Mouse (Mus musculus) hindbrain, embryonic 16.5 days (tissue): ENCODE data around the gene Gm867. TPM values are rescaled to one million over a fixed set of nuclear protein-coding genes. Genes with fewer than 3 reads are reported as not detected.

Source experiments
- ATAC-seq: fragments of 200-750 bp; cut with Nextera tagmentation; 2 replicates; pipeline ENCODE4 v1.8.0; 2017; ENCODE audit warnings: moderate TSS enrichment, moderate library complexity
- H3K27ac ChIP-seq: fragments of 300-500 bp; sonication (generic); 2 replicates; pipeline ENCODE4 v1.5.1; 2014; ENCODE audit warnings: low read depth, mild to moderate bottlenecking, control low read depth, low read length, moderate library complexity
- H3K27me3 ChIP-seq: fragments of 300-500 bp; sonication (generic); replicated peaks from 2 replicates; pipeline ENCODE4 v1.6.1; 2014; ENCODE audit warnings: low read length; ENCODE audit not compliant: control insufficient read depth, insufficient read depth
- H3K36me3 ChIP-seq: fragments of 300-500 bp; sonication (generic); 2 replicates; pipeline ENCODE4 v1.6.1; 2014; ENCODE audit warnings: mild to moderate bottlenecking, low read length, moderate library complexity, mixed read lengths; ENCODE audit not compliant: control insufficient read depth, insufficient read depth
- H3K4me1 ChIP-seq: fragments of 300-500 bp; sonication (generic); 2 replicates; pipeline ENCODE4 v1.6.1; 2014; ENCODE audit warnings: low read depth, low read length; ENCODE audit not compliant: control insufficient read depth, insufficient read depth
- H3K4me2 ChIP-seq: fragments of 300-500 bp; sonication (generic); 2 replicates; pipeline ENCODE4 v1.6.1; 2014; ENCODE audit warnings: mild to moderate bottlenecking, low read length, control low read depth, moderate library complexity
- H3K4me3 ChIP-seq: fragments of 300-500 bp; sonication (generic); 2 replicates; pipeline ENCODE4 v1.5.1; 2014; ENCODE audit warnings: mild to moderate bottlenecking, low read length, control low read depth, moderate library complexity
- H3K9ac ChIP-seq: fragments of 300-500 bp; sonication (generic); 2 replicates; pipeline ENCODE4 v1.6.1; 2014; ENCODE audit warnings: low read depth, mild to moderate bottlenecking, control low read depth, low read length, moderate library complexity
- H3K9me3 ChIP-seq: fragments of 300-500 bp; sonication (generic); 2 replicates; pipeline ENCODE4 v1.6.1; 2014; ENCODE audit warnings: mild to moderate bottlenecking, low read length, moderate library complexity; ENCODE audit not compliant: control insufficient read depth
- WGBS: fragments of 180-500 bp; shearing (Covaris S2); extraction: QIAGEN DNeasy Blood & Tissue Kit; methylation state at CpG from one replicate; pipeline ENCODE4 v1.1.7; 2014; 5-methylcytosine and 5-hydroxymethylcytosine counted together
- polyA plus RNA-seq: library from polyadenylated mRNA; unstranded; fragments of >200 nt; fragmentation: Nextera tagmentation; extraction: Ambion mirVana; gene quantifications from 2 replicates; pipeline ENCODE4 v1.2.1, GENCODE M21; 2015

Gene Gm867
- polyA plus RNA-seq, 1 experiment from 2014 or later, result 0.74 TPM

DNA sequence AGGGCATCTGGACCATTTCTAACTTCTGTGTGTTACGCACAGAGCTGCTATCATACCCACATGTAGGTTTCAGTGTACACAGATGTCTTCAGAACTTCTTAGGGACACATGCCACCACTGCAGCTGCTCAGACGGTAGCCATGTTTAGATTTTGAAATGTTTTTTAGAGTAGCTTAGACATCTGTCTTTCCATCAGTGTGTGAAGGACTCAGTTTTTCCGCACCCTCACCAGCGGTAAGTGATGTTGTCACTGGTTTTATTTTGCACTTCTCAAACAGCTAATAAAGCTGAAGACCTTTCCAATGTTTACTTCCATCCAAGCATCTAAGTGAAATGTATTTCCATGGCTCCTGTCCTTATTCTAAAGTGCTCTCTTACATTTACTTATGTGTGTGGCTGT is 33.6 kb downstream of the Gm867 start:
- Histone ChIP-seq H3K4me3 (no peak overlapping the region), H3K36me3 (peaks cover 75% of the 10 kb centered on the region), H3K4me2 (no peak overlapping the region), H3K4me1 (no peaks in the 10 kb centered on the region), H3K9ac (no peak overlapping the region), H3K27me3 (no peaks in the 10 kb centered on the region), H3K27ac (no peak overlapping the region), H3K9me3 (no peaks in the 10 kb centered on the region)
- ATAC-seq, result no peak
- 94% methylated on average over 4 of the region's 4 CpGs for WGBS

DNA sequence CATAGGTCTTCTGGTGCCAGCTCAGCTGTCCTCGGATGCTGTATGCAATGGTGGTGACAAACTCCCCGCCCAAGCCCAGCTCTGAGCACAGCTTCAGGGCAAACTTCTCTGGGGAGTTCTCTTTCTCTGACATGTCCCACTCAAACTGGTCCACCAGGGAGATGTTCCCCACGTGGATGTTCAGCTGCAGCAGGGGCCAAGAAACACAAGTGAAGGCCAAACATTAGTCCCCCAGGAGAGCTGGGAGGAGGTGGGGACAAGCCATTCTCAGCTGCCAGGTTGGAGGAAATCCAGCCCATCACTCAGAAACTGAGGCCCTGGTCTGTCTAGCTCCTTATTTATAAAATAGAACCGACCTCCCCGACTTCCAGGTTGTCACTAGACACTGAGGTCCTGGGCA is 36.1 kb downstream of the Gm867 start:
- ATAC-seq, result no peak
- no peaks in the 10 kb centered on the region for H3K9me3 ChIP-seq
- 90% methylated on average over 5 of the region's 5 CpGs for WGBS

DNA sequence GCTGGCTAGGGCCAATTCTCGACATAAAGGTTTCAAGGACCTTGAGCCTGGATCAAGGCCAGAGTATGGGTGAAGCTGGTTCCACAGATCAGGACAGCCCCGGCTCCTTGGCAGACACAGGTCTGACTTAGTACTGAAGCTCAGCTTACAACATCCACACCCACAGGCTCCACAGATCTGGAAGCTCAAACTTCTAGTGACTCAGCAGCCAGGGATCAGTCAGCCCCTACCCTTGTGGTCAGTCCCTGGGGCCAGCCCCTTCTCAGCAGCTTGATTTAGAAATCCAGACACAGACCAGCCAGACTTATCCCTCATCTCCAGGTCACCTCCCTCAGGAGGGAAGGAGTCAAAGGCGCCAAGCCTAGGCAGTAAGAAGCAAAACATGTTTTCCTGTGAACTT is 41.6 kb downstream of the Gm867 start:
- Histone ChIP-seq H3K9me3 (no peaks in the 10 kb centered on the region), H3K4me2 (no peak overlapping the region), H3K9ac (no peak overlapping the region), H3K4me3 (no peak overlapping the region), H3K27ac (peak overlapping the region; percentile 67; the same call in 1 of the 2 replicates), H3K36me3 (peaks cover 50% of the 10 kb centered on the region), H3K4me1 (peaks cover under 1% of the 10 kb centered on the region; the same call in 1 of the 2 replicates), H3K27me3 (no peaks in the 10 kb centered on the region)
- 59% methylated on average over 3 of the region's 3 CpGs for WGBS
- peak; percentile 35; the same call in 1 of the 2 replicates for ATAC-seq

More for the DNA sequence above, 36.1 kb downstream of the Gm867 start:
- Histone ChIP-seq H3K4me2 (no peak overlapping the region), H3K27me3 (no peaks in the 10 kb centered on the region), H3K4me3 (no peak overlapping the region), H3K36me3 (peaks cover 66% of the 10 kb centered on the region), H3K9ac (no peak overlapping the region), H3K27ac (no peak overlapping the region), H3K4me1 (no peaks in the 10 kb centered on the region)

DNA sequence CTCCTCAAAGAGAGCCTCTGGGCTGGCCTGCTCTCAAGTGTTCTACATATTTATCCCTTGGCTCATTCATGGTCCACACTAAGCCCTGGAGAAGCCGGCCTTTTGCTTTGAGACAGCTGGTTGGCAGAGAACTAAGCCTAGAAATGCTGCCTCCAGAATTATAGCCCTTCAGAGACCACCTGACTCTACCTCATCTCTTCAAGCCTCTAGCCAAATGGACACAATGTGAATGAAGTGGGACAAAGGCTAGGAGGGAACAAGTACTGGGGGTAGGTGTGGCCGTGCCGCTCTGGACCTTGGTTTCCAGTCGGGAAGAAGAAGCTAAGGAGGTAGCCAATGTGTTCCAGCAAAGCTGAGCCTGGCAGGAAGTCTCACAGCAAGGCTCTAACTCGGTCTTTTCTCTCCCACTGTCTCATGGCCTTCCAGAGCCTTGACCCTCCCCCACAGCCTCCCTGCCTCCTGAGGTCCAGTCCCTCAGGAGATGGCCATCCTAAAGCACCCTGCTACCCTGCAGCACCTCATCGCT is 42.4 kb downstream of the Gm867 start:
- Histone ChIP-seq H3K4me3 (no peak overlapping the region), H3K9ac (no peak overlapping the region), H3K9me3 (no peaks in the 10 kb centered on the region), H3K36me3 (peaks cover 43% of the 10 kb centered on the region), H3K27me3 (no peaks in the 10 kb centered on the region), H3K4me2 (no peak overlapping the region), H3K27ac (no peak overlapping the region), H3K4me1 (peaks cover 6% of the 10 kb centered on the region)
- ATAC-seq, result no peak
- 71% methylated on average over 6 of the region's 6 CpGs for WGBS

DNA sequence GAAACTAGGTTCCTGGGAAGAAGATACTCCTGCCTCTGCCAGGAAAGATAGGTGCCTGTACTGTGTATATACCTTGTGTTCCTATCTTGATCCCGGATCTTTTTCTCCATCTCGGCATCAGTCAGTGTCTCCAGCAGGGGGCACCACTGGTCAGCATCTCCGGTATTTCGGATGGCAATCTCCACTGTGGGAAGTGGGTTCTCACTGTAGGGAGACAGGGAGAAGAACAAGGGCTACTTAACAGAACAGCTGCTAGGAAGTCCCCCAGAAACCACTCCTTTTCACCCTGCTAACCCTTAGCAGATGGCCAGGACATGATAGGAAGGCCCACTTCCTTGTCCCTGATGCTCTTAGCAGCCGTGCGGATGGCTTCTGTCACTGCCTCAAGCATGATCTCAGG is 43.1 kb downstream of the Gm867 start:
- Histone ChIP-seq H3K36me3 (peaks cover 36% of the 10 kb centered on the region), H3K27me3 (no peaks in the 10 kb centered on the region), H3K9ac (no peak overlapping the region), H3K4me3 (no peak overlapping the region), H3K4me1 (peaks cover 6% of the 10 kb centered on the region), H3K4me2 (no peak overlapping the region), H3K27ac (no peak overlapping the region), H3K9me3 (no peaks in the 10 kb centered on the region)
- no peak for ATAC-seq
- WGBS, result 35% methylated on average over 6 of the region's 6 CpGs

DNA sequence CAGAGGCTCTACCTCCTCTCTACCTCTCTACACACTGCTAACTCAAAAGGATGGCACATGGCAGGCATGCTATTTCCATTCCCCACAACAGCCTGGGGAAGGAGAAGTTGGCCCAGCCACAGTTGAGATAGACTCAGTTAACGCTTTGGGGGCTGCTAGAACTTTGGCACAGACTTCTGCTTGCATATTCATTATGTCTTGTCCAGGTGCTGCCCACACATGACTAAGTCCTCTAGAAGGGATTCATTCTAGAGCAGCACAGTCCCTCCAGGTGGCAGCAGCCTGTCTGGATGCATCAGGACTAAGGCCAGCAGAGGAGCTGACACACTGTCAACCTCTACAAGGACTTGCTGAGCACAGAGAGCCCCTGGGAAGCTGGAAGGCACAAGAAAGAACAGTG is 44.3 kb downstream of the Gm867 start:
- H3K36me3 ChIP-seq, result peaks cover 30% of the 10 kb centered on the region
- H3K4me1 ChIP-seq, result peaks cover 6% of the 10 kb centered on the region
- no peaks in the 10 kb centered on the region for H3K9me3 ChIP-seq
- ATAC-seq, result no peak
- WGBS, result 88% methylated on average over 1 of the region's 1 CpGs
- H3K4me3 ChIP-seq, result no peak overlapping the region
- H3K27me3 ChIP-seq, result no peaks in the 10 kb centered on the region
- no peak overlapping the region for H3K27ac ChIP-seq
- H3K4me2 ChIP-seq, result no peak overlapping the region
- no peak overlapping the region for H3K9ac ChIP-seq

DNA sequence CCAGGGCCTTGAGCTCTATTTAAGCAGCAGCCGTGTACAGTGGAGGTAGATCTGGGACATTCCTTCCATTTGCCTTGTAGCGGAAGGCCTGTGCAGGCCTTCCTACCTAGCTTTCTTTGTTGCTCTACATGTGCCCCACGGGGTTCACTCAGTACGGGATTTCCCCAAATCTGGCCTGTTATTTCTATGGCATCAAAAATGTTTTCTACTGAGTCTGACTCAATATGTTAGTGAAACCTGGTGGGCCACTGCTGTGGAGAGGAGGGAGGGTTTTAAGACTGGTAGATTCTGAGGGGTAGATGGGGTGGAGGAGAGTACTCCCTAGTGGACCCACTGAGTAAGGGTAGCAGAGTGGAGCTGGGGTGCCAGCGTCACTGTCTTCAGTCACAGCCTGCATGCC is 44.7 kb downstream of the Gm867 start:
- Histone ChIP-seq H3K4me2 (no peak overlapping the region), H3K4me1 (peaks cover 6% of the 10 kb centered on the region), H3K27ac (no peak overlapping the region), H3K27me3 (no peaks in the 10 kb centered on the region), H3K9me3 (no peaks in the 10 kb centered on the region), H3K36me3 (peaks cover 29% of the 10 kb centered on the region), H3K9ac (no peak overlapping the region), H3K4me3 (no peak overlapping the region)
- WGBS, result 95% methylated on average over 5 of the region's 5 CpGs
- no peak for ATAC-seq

DNA sequence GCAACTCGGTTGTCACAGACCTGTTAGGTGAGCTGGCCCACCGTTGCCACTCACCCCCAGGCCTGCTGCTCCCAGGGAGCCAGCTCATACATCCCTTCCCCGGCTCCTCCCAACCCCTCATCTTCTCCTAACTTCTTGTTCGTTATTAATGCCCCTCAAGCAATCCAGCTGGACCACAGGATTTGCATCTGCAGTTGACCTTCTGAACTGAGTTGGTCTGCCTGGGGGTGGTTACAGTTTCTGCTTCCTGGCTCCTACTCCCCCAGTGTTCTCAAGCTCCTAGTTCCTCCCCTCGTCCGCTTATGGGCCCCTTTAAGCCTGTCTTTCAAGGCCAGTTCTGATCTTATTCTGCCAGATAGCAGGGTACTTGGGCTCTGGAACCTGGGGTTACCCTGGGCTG is 45.9 kb downstream of the Gm867 start:
- Histone ChIP-seq H3K4me2 (no peak overlapping the region), H3K36me3 (peaks cover 26% of the 10 kb centered on the region), H3K4me1 (peaks cover 6% of the 10 kb centered on the region), H3K9me3 (no peaks in the 10 kb centered on the region), H3K27ac (no peak overlapping the region), H3K4me3 (no peak overlapping the region), H3K27me3 (no peaks in the 10 kb centered on the region), H3K9ac (no peak overlapping the region)
- no peak for ATAC-seq
- 77% methylated on average over 6 of the region's 6 CpGs for WGBS

DNA sequence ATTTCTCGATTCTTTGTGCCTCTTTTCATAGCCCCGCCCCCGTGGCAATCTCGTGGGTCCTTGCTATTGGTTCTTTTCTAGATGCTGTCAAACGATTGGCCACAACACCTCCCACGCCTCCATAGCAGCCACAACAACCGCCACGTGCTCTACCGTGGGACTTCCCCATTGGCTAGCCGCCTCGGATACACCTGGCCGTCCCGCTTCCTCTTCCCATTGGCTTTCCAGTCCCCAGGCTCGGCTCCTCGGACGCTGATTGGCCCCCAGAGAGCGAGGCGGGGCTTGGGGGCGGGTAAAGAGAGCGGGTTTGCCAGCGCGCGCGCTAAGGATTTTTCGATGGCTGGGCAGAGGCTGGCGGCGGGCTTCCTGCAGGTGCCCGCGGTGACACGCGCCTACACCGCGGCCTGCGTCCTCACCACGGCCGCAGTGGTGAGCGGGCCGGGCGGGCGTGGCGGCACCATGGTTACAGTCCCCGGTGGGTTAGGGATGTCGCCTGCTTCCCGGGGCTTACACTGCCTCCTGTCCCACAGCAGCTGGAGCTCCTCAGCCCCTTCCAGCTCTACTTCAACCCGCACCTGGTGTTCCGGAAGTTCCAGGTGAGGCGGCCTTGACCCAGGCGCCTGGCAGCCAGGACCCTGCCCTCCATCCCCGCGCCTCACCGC is 47.3 kb downstream of the Gm867 start, which contains the start of gene Derl3:
Gene Derl3, plus strand, starts transcription at position 325 of the 662 bp plus-strand sequence.
- WGBS, result 2% methylated on average over 45 of the region's 51 CpGs
- H3K4me3 ChIP-seq, result peak within 1 kb of the TSS; percentile 46
- peaks cover 22% of the 10 kb centered on the region for H3K36me3 ChIP-seq
- H3K27me3 ChIP-seq, result no peaks in the 10 kb centered on the region
- peaks cover 6% of the 10 kb centered on the region for H3K4me1 ChIP-seq
- no peaks in the 10 kb centered on the region for H3K9me3 ChIP-seq
- peak; percentile 99 for ATAC-seq
- 0 out of 2 replicates have a peak within 1 kb of the TSS, but pooled peaks have one; percentile 36 for H3K27ac ChIP-seq
- H3K9ac ChIP-seq, result peak within 1 kb of the TSS; percentile 60
- H3K4me2 ChIP-seq, result peak within 1 kb of the TSS; percentile 92
